Mouse (Mus musculus): ENCODE results near the gene Prpf18.

DNA sequence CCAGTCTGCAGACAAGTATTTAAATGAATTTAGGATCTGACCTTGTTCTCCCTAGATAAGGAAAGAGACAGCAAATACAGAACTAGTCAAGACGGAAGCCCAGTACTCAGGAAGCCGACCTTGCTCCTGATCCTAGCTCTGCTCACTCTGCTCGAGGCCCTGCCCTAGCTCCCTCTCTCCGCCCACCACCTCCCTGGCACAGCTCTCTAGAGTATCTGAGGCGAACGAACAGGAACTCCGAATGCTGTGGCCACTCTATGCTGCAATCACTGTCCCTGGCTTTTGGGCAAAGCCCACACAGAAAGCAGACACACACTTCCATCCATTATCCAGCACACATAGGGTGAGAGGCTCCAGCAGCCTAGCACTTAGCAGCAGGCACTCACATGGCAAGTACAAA lies 15.3 kb downstream of the Prpf18 start:
- TF ChIP-seq CTCF (conservative IDR thresholded peaks at IDR 0.05 in 1 of 2, IDR thresholded peaks at IDR 0.05 in 1 of 2; ENCODE audit: low read depth in 2 of 2, low read length in 2 of 2) (no peak), POLR2A (IDR thresholded peaks at IDR 0.05; ENCODE audit: low read depth, low read length) (no peak), EP300 (IDR thresholded peaks at IDR 0.05; ENCODE audit: low read length) (no peak), PAX5 (IDR thresholded peaks at IDR 0.05; ENCODE audit: low read length) (no peak), KAT2A (IDR thresholded peaks at IDR 0.05; ENCODE audit: insufficient replicate concordance, low read length) (no peak), ETS1 (conservative IDR thresholded peaks at IDR 0.05; ENCODE audit: low read depth, low read length) (no peak), IRF4 (IDR thresholded peaks at IDR 0.05; ENCODE audit: low read depth, low read length) (no peak), MAX (IDR thresholded peaks at IDR 0.05; ENCODE audit: low read length) (no peak), MYC (IDR thresholded peaks at IDR 0.05; ENCODE audit: low read depth, low read length) (no peak)

Data from CH12.LX (cell line).